Mouse (Mus musculus) liver, embryonic 14.5 days (tissue): ENCODE data around the gene Rab9.

Experiments used
- CTCF ChIP-seq: IDR thresholded peaks from 2 replicates; pipeline ENCODE4 v1.5.1; 2016; ENCODE audit warnings: antibody characterized with exemption, low read depth, control low read depth
- EP300 ChIP-seq: IDR thresholded peaks from 2 replicates; pipeline ENCODE4 v1.6.1; 2016; ENCODE audit warnings: antibody characterized with exemption, low read depth

DNA sequence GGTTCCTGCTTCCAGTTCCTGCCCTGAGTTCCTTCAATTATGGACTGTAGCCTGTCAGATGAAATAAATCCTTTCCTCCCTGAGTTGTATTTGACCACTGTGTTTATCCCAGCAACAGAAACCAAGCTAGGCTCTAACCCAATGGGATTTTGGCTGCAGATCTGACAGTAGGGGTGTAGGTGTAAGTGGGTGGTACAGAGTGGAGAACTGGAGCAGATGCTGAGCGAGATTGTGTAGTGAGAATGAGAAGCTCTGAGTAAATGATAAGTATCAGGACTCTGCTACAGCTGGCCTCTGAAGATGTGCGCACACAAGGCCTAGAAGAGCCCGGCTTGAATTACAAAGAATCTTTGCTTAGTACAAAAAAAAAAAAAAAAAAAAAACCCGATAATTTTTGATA, 32.4 kb upstream of the Rab9 start:
- TF ChIP-seq CTCF (no peak), EP300 (no peak)
